9 mouse cellular contexts compared by ENCODE assay signal in genomic region chr19:8872266-8872840, GRCm38 (mm10). TPM values are rescaled to one million over a fixed set of nuclear protein-coding genes. Genes with fewer than 3 reads are reported as not detected.
DNase-seq lines count a peak whose midpoint lies in the region; ATAC-seq and TF ChIP-seq lines count a peak whose summit lies in the region.
"Had no signal": no experiment of that assay in that cellular context is flagged by ENCODE, and none has a peak within 500 bp of the region (broad histone marks: within the 10 kb centered on the region; RNA-seq: fewer than 3 reads in every experiment).

No protein-coding gene starts in this region.

- no peak for TF ChIP-seq CTCF in layer of hippocampus, adult 2 months (conservative IDR thresholded peaks at IDR 0.05)
- TF ChIP-seq CTCF in hindbrain, postnatal 0 days (IDR thresholded peaks at IDR 0.05; ENCODE audit: low read depth): no peak
- no peak for TF ChIP-seq CTCF in midbrain, postnatal 0 days (IDR thresholded peaks at IDR 0.05)

- ATAC-seq in hindbrain, postnatal 0 days: no peak
- ATAC-seq in midbrain, postnatal 0 days (ENCODE audit: low FRiP score): no peak

- no peaks in the 10 kb centered on the region for H3K9me3 ChIP-seq in hindbrain, postnatal 0 days (ENCODE audit: low read length)
- no peaks in the 10 kb centered on the region for H3K9me3 ChIP-seq in midbrain, postnatal 0 days (ENCODE audit: low read length)

- no peaks in the 10 kb centered on the region for H3K27me3 ChIP-seq in hindbrain, postnatal 0 days (ENCODE audit: insufficient read depth, low read length)
- no peaks in the 10 kb centered on the region for H3K27me3 ChIP-seq in midbrain, postnatal 0 days (ENCODE audit: insufficient read depth, low read length)

- no peak for DNase-seq in layer of hippocampus, adult 2 months (ENCODE audit: low spot score in 2 of 2)
- no peak for DNase-seq in layer of hippocampus, postnatal 25 days (ENCODE audit: extremely low spot score in 1 of 2, low spot score in 1 of 2)
- peak; percentile 9 for DNase-seq in c-Kit-negative CD71-positive TER-119-positive erythroid progenitor cells, embryonic 14.5 days (ENCODE audit: low read depth, low spot score)
- DNase-seq in hindbrain, postnatal 0 days (ENCODE audit: low spot score): no peak
- DNase-seq in midbrain, postnatal 0 days (ENCODE audit: low spot score): no peak
- no peak for DNase-seq in frontal cortex, postnatal 36 days (ENCODE audit: low spot score in 2 of 2)
- no peak for DNase-seq in urinary bladder, adult 18-20 months (ENCODE audit: low spot score in 2 of 2)
- DNase-seq in right cerebral cortex, postnatal 14 days: no peak

- peak overlapping the region; percentile 95; the same call in 1 of the 2 replicates for H3K9ac ChIP-seq in hindbrain, postnatal 0 days (replicated peaks; ENCODE audit: low read length)
- H3K9ac ChIP-seq in midbrain, postnatal 0 days (replicated peaks; ENCODE audit: low read length, poor library complexity, severe bottlenecking): peak overlapping the region; percentile 94; the same call in 1 of the 2 replicates

- no peak overlapping the region for H3K27ac ChIP-seq in layer of hippocampus, adult 2 months
- peak overlapping the region; percentile 86; the same call in 1 of the 2 replicates for H3K27ac ChIP-seq in hindbrain, postnatal 0 days
- no peak overlapping the region for H3K27ac ChIP-seq in midbrain, postnatal 0 days (ENCODE audit: low read depth, low read length)

- H3K4me1 ChIP-seq in hindbrain, postnatal 0 days (ENCODE audit: insufficient read depth, low read length): peaks cover 5% of the 10 kb centered on the region; the same call in 1 of the 2 replicates
- no peaks in the 10 kb centered on the region for H3K4me1 ChIP-seq in midbrain, postnatal 0 days (ENCODE audit: insufficient read depth, low read length)

- WGBS in hindbrain, postnatal 0 days: 79% methylated on average over 10 of the region's 10 CpGs
- 82% methylated on average over 10 of the region's 10 CpGs for WGBS in midbrain, postnatal 0 days

- peaks cover 21% of the 10 kb centered on the region; the same call in 1 of the 2 replicates for H3K36me3 ChIP-seq in hindbrain, postnatal 0 days (ENCODE audit: insufficient read depth, low read length)
- peaks cover 28% of the 10 kb centered on the region for H3K36me3 ChIP-seq in midbrain, postnatal 0 days (ENCODE audit: insufficient read depth, low read length)

- peak overlapping the region; percentile 99 for H3K4me3 ChIP-seq in layer of hippocampus, adult 2 months
- H3K4me3 ChIP-seq in hindbrain, postnatal 0 days (ENCODE audit: low read length): peak overlapping the region; percentile 98
- peak overlapping the region; percentile 96 for H3K4me3 ChIP-seq in midbrain, postnatal 0 days (ENCODE audit: low read depth, low read length)

- H3K4me2 ChIP-seq in hindbrain, postnatal 0 days (ENCODE audit: low read depth, low read length): peak overlapping the region; percentile 91
- H3K4me2 ChIP-seq in midbrain, postnatal 0 days (ENCODE audit: low read depth, low read length, poor library complexity, severe bottlenecking): peak overlapping the region; percentile 94

RNA-seq across cellular contexts. Expression of gene Ubxn1, which starts 1.1 kb away (rescaled TPM):
- total RNA-seq in layer of hippocampus, adult 2 months (2021): 100 to 1,000 TPM in 1 of 2 experiments, 10 to 100 TPM in 1; 93.5 to 100 TPM
- 10 to 100 TPM; 92.2 to 98.9 TPM for total RNA-seq in layer of hippocampus, postnatal 25 days (2021)
- total RNA-seq in hindbrain, postnatal 0 days (2014; rRNA removed): 60.8 and 67.7 TPM in 2 replicates
- 158 and 164 TPM in 2 replicates for polyA plus RNA-seq in hindbrain, postnatal 0 days (2015; fragmentation: Nextera tagmentation; extraction: Ambion mirVana)
- 73.5 and 73.8 TPM in 2 replicates for total RNA-seq in midbrain, postnatal 0 days (2014; rRNA removed)
- polyA plus RNA-seq in midbrain, postnatal 0 days (2015; fragmentation: Nextera tagmentation; extraction: Ambion mirVana): 142 and 143 TPM in 2 replicates

RNA-seq across cellular contexts. Expression of gene Uqcc3, which starts 8.4 kb away (rescaled TPM):
- total RNA-seq in layer of hippocampus, adult 2 months (2021): 10 to 100 TPM; 32.5 to 32.8 TPM
- total RNA-seq in layer of hippocampus, postnatal 25 days (2021): 10 to 100 TPM; 31.2 to 36.4 TPM
- 17.9 and 21.1 TPM in 2 replicates for total RNA-seq in hindbrain, postnatal 0 days (2014; rRNA removed)
- polyA plus RNA-seq in hindbrain, postnatal 0 days (2015; fragmentation: Nextera tagmentation; extraction: Ambion mirVana): 64.9 and 77.0 TPM in 2 replicates
- total RNA-seq in midbrain, postnatal 0 days (2014; rRNA removed): 22.6 and 26.5 TPM in 2 replicates
- polyA plus RNA-seq in midbrain, postnatal 0 days (2015; fragmentation: Nextera tagmentation; extraction: Ambion mirVana): 64.2 and 65.0 TPM in 2 replicates

RNA-seq across cellular contexts. Expression of gene Lbhd1, which starts 11.2 kb away (rescaled TPM):
- 1 to 10 TPM; 4.8 to 6.6 TPM for total RNA-seq in layer of hippocampus, adult 2 months (2021)
- total RNA-seq in layer of hippocampus, postnatal 25 days (2021): 10 to 100 TPM; 10.1 to 16.2 TPM
- total RNA-seq in hindbrain, postnatal 0 days (2014; rRNA removed): 3.3 and 5.5 TPM in 2 replicates
- polyA plus RNA-seq in hindbrain, postnatal 0 days (2015; fragmentation: Nextera tagmentation; extraction: Ambion mirVana): 26.4 and 37.8 TPM in 2 replicates
- total RNA-seq in midbrain, postnatal 0 days (2014; rRNA removed): 4.2 and 6.6 TPM in 2 replicates
- polyA plus RNA-seq in midbrain, postnatal 0 days (2015; fragmentation: Nextera tagmentation; extraction: Ambion mirVana): 17.7 and 20.6 TPM in 2 replicates

RNA-seq across cellular contexts. Expression of gene Gm49403, which starts 11.4 kb away (rescaled TPM):
- total RNA-seq in layer of hippocampus, adult 2 months (2021): not detected
- not detected for total RNA-seq in layer of hippocampus, postnatal 25 days (2021)
- total RNA-seq in hindbrain, postnatal 0 days (2014; rRNA removed): not detected in 2 replicates
- polyA plus RNA-seq in hindbrain, postnatal 0 days (2015; fragmentation: Nextera tagmentation; extraction: Ambion mirVana): not detected in 2 replicates
- total RNA-seq in midbrain, postnatal 0 days (2014; rRNA removed): not detected in 2 replicates
- not detected in 2 replicates for polyA plus RNA-seq in midbrain, postnatal 0 days (2015; fragmentation: Nextera tagmentation; extraction: Ambion mirVana)
- total RNA-seq: common myeloid progenitor, adult 5-6 weeks had no signal

RNA-seq across cellular contexts. Expression of gene 1810009A15Rik, which starts 16.3 kb away (rescaled TPM):
- total RNA-seq in layer of hippocampus, adult 2 months (2021): 10 to 100 TPM; 25.3 to 30.0 TPM
- 10 to 100 TPM; 22.0 to 25.7 TPM for total RNA-seq in layer of hippocampus, postnatal 25 days (2021)
- 13.6 and 29.8 TPM in 2 replicates for total RNA-seq in hindbrain, postnatal 0 days (2014; rRNA removed)
- polyA plus RNA-seq in hindbrain, postnatal 0 days (2015; fragmentation: Nextera tagmentation; extraction: Ambion mirVana): 37.7 and 38.6 TPM in 2 replicates
- total RNA-seq in midbrain, postnatal 0 days (2014; rRNA removed): 17.8 and 23.7 TPM in 2 replicates
- 29.2 and 32.9 TPM in 2 replicates for polyA plus RNA-seq in midbrain, postnatal 0 days (2015; fragmentation: Nextera tagmentation; extraction: Ambion mirVana)
